Mouse (Mus musculus) gonadal fat pad, adult 2 months (tissue): ENCODE results near the gene Acin1. TPM values are rescaled to one million over a fixed set of nuclear protein-coding genes. Genes with fewer than 3 reads are reported as not detected.
"Not testable (repeated sequence)": the region's sequence is repeated elsewhere in the genome, so short reads cannot be mapped to it uniquely, and the experiment has no call there.

Source experiments
- DNase-seq: peaks from one replicate; pipeline ENCODE4 v3.0.0-alpha.2; 2012; ENCODE audit warnings: low read depth
- polyA plus RNA-seq: library from polyadenylated mRNA; depleted of rRNA; stranded (reverse); fragments of >200 nt; gene quantifications from 2 replicates; pipeline ENCODE4 v1.2.3, GENCODE M21; 2012

Acin1 gene
- polyA plus RNA-seq, 1 experiment, result 94.9 TPM

DNA sequence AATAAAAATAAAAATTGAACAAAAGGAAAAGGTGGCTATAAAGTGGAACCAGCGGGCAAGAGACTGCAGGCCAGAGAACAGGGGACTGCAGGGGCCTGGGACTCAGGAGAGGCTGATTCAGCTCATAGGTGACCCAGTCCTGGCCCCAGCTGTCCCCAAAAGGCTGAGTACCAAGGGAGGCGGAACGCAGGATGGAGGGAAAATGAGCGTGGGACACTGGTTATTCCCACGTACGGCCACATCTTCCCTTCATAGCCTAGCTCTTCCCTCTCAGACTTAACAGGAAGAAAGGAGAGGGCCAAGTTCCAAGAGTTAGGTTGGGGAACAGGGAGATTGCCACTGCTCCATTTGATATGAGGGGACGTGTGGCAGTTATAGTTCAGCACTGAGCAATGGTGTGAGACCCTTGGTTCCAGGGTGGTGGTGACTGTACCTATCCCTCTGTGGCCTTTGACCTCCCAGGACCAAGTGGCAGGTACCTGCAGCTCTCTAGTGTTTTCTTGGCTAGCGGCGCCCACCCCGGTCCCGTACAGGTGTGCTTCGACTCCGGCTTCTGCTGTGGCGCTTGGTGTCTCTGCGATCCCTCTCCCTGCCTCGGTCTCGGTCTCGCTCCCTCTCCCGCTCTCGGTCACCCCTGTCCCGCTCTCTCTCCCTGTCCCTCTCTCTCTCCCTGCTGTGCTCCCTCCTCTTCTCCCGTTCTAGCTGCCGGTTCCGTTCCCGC lies 44.3 kb downstream of the Acin1 start:
- no peak for DNase-seq

DNA sequence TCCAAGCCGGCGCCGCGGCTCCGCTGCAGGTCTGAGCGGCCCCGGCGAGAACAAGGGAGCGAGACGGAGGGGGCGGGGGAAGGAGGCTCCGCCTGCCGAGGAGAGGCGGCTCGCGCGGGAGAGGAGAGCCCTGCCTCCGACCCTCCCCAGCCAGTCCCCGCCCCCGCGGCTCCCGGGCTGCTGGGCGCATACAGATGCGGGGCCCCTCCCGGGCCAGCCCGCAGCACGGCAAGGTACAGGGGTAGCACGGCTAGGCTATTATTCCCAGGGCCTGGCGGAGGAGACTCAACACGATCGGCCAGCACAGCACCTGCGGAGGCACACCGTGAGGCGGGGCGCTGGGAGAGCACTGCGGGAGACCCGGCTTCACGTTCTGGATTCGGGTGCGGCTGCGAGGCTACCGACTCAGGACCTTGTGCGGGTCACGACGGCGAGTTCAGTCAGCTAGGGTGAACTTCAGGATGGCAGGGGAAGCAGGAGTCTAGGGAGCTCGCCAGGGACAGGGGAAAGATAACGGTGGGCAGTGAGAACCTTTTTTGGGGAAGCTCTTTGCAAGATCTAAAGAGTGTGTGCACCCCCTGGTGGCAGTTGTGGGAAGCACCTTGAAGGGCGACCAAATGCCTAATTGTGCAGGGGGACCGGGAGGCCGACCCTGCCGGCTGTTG lies 45.3 kb downstream of the Acin1 start, which contains the start of gene Cdh24:
Cdh24 (minus strand) TSS at position 60 of the 665 bp plus-strand sequence.
- DNase-seq, result no peak

DNA sequence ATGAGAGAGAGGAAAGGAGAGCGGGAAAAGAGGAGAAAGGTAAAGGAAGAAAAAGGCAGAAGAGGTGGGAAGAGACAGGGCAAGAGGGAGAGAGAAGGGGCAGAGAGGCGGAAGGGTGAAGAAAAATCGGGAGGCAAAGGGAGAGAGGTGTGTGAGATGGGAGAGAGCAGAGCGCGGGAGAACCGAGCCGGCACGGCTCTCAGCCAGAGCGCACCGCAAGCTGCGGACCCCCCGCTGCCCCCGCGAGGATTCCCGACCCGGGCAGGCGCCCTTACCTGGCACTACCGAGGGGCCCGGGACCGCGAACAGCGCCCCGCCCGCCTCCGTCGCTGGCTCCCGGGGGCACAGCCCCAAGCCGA lies 45.8 kb downstream of the Acin1 start, which contains the start of gene Gm17606:
Gm17606 (plus strand) TSS at position 7 of the 359 bp plus-strand sequence.
- no peak for DNase-seq

DNA sequence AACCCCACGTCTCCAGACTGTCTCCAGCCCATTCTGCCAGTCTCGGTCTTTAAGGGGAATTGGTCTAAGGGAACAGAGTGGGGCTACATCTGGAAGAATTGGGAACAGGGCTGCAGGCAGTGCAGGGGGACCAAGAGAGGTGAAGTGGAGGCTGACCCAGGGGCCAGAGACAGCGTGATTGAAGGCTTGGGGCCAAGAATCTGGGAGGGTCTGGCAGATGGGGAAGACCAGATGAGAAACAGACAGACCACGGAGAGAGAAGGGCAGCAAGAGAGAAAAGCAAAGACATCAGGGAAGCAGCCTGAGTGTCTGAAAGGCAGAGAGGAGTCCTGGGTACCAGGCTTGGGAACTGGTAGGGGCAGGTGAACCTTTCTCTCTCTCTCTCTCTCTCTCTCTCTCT lies 46.6 kb downstream of the Acin1 start:
- no peak for DNase-seq

DNA sequence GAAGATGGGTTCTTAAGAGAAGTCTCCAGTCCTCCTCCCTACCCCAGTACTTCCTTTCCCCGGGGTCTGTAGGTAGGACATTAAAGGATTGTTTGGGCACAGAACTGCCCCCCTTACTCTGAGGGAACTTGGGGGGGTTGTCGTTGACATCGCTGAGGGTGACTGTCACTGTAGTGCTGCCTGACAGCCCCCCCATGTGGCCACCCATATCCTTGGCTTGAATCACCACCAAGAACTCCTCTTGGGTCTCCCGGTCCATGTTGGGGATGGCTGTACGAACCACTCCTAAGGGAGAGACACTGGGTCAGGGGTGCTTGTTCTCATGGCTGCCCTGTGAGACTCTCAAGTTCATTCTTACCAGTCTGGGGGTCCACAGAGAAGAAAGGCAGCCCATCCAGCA lies 48.5 kb downstream of the Acin1 start:
- DNase-seq, result no peak

DNA sequence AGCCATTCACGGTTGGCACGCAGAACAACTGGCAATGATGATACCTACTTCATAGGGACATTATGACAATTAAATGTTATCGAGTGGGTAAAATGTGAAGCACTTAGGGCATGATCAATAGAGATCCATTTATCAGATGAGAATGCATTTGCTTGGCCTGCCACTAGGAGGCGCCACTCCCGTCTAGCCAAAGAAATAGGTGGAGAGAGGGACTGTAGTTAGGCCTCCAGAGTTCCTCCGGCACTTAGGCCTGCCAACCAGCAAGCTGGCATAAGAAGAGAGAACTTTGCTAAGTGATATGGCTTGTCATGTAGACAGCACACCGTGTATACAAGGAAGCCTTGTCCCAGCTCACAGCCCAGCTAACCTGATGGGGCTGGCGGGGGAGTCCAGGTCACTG lies 49.8 kb downstream of the Acin1 start:
- DNase-seq, result no peak

DNA sequence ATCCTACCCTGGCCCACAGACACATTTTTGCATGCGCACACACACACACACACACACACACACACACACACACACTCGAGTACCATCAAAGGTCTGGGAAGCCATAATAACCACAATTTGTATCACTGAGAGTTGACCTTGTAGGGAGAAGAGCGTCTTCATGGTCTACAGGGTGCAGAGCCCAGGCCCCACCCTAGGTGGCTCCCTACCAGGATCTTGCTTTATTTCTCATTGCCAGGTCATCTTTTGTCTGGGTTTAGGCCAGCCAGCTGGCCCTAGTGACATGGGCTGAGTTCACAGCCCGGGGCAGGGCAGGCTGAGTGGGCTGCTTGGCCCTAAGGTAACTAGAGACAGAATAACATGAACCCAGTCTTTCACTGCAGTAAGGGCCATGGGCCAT lies 52.5 kb downstream of the Acin1 start:
- no peak for DNase-seq

DNA sequence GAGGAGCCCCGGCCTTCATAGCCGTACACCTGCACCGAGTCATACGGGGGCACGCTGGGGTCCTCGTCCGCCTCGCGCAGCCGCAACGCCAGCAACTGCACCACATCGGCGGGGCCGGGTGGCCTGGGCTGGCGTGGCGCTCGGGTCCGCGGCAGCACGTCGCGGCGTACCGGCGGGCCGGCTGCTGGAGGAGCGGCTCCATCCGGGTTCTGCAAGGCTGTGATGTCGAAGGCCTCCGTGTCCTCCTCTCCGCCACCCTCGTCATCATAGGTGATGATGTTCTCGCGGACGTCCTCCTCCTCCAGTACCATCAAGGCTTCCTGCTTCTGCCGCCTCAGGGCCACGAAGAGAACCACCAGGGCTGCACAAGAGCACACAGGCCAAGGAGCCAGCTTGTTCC lies 54.5 kb downstream of the Acin1 start:
- no peak for DNase-seq

DNA sequence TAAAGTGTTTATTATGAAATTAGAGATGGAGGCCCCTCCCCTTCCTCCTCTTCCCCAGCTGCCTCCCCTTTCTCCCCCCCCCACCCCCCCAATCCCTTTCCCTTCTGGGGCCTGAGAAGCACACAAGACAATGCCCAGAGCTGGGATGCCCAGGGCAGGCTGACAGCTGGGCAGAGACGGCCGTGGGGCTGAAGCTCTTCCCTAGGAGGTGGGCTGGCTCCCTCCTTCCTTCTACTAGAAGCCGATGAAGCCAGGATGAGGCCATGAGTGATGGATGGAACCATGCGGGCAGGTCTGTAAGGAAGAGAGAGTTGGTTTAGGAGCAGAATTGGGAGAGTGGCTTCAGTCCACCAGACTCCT lies 55.5 kb downstream of the Acin1 start:
- DNase-seq, result no peak

DNA sequence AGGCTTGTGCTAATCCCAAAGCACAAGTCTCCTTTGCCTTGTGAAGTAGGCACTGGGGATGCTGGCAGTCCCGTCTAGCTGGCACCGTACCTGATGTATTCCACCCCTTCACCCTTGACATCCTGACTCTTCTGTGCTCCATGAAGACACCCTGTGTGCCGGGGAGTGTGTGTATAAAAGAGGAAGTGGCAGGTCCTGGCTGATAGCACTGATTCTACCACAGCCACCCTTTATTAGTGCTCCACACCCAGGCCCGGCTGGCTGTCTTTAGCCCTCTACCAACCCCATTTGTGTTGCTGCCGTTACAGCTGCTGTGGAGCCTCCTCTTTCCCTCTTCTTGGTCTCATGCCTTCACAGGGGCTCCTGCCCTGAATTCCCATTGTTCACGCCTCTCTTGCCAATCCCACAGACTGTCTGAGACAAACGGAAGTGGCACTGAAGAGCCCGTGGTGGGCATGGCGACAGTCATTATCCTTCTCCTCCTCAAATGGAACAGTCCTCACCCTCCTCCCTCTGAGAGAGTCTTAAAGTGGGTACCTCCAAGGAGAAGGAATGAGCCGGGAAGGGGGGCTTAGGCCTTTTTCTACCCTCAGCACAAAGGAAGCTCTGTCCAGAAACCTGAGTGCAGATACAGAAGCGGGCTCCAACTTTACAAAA lies 56.0 kb downstream of the Acin1 start:
- DNase-seq, result no peak

DNA sequence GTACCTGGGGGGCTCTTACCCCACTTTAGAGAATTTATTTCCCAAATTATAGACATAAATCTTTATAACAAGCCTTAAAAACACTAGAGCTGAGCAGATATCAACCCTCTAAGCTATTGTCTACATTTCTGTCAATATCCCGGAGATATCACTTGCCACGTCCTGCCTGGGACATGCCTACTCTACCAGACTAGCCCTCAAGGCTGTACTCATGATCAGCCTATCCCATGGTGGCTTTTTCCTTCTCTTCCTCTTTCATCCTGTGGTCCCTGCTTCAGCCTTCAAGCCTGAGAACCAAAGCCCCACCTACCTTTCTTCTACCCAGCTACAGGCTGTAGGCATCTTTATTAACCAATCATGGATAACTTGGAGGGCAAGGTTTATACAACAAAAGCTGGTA lies 56.9 kb downstream of the Acin1 start:
- no peak for DNase-seq

DNA sequence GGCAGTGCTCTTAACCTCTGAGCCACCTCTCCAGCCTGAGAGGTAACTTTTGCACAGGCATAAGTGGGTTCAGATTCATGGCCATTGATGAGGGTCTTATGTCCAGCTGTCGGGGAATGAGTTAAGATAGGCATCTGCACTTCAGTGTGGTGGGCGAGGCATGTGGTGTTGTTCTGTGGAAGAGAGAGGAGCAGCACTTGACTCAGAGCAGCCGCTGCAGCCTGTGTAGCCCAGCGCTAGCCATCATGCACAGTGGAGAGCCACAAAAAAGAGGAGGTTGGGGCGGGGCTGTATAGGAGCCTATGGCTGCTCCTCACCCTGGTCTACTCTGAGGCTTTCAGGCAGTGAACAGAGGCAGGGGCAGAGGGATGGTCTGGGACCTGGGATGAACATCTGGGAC lies 58.6 kb downstream of the Acin1 start:
- DNase-seq, result no peak

DNA sequence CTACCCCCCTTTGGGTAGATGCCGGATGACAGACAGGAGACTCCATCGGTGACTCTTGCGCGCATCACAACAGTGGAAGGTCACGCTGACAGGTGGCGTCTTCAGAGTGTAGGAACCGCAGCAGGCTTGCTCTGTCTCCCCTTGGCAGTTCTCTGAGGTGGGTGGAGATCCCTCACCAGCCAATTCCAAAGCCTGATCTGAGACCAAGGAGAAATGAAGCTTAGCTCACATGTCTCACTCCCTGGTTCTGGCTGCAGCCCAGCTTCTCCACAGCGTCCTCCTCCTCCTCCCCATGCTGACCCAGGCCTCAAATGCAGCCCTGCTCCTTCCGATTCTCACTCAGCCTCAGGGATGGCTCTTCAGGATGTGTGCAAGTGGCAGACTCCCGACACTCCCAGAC lies 61.8 kb downstream of the Acin1 start:
- DNase-seq, result no peak

DNA sequence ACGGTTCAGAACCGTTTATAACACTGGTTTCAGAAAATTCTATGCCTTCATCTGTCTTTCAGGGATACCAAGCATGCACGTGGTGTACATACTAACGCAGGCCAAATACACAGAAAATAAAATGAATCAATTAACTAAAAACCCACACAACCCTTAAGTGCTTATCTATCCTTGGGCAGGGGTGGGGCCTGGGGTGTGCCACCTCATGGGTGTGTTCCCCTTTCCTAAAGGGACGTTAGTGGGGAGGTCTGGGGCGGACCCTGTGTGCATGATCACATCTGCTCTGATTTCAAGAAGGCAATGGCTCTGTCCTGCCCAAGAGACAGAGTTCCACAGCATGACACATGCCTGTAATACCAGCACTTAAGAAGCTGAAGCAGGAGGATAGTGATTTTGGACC lies 63.4 kb downstream of the Acin1 start:
- DNase-seq, result no peak

DNA sequence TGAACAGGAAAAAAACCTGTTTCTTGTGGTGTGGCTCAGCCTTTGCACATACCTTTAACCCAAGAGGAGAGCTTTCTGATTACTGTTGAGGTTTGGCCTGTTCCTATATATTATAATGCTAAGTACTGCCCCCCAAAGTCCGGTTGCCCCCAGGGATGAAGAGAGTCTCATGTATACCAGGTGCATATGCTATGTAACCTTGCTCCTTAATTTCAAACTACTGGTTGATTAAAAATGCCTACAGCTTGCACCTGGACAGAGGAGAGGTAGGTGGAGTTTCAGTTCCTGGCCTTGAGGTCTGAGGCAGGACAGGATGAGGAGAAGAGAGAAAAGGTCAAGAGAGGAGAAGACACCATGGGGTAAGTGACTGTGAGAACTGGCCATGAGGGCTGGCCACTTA lies 65.6 kb downstream of the Acin1 start, which contains the start of gene Psmb11:
Psmb11 (plus strand) TSS at position 301 of the 400 bp plus-strand sequence.
- no peak for DNase-seq

DNA sequence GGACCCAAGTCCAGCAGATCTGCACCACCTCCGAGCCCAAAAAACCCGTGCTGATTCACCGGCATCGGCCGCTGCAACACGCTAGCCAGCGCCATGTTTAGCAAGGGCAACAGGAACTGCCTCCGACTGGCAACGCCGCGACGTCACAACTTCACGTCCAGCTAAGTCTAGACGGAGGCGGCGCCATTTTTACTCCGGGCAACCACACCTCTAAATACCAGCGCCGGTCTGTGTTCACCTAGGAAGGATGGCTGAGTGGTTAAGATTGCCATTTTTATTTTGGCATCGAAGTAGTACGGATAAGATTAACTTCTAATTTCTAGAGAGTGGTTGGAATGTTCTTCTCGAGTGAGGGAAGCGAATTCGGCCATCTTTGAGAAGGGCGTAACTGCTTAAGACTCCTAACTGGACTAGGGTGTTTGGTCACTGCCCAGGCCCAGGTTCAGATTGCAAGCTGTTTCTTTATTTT lies 68.8 kb downstream of the Acin1 start, which contains the start of gene Psmb5:
Psmb5 (minus strand) TSS at position 126 of the 469 bp plus-strand sequence.
- DNase-seq, result peak; percentile 51

DNA sequence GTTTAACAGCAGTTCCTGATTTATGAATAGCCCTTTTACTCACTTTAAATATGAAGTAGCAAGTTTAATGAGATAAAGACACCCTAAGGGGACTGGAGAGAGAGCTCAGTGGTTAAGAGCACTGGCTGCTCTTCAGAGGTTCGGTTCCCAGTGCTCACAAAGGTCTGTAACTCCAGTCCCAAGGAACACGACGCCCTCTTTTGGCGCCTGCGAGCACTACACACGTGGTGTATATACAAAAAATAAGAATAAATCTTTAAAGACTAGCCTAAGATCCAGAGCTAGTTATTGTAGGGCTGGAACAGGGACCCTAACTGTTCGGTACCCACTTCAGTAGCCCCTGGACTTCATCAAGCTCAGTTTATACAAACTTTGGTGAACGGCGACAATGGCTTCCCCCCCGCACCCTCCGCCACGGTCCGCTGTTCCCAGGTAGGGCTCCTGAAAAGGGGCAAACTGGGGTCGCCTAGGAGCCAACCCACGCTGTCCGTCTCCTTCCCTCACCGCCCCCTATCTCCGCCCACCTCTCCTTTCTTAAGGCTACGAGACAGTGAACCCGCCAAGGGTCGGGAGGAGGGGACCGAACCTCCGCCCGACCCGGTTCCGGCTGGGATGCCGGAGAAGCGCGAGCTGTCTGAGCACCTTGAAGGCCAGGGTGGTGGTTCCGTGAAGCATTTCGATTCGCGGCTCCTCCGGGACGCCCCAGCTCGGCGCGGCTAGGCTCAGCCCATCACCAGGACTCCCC lies 69.4 kb downstream of the Acin1 start:
- no peak for DNase-seq

DNA sequence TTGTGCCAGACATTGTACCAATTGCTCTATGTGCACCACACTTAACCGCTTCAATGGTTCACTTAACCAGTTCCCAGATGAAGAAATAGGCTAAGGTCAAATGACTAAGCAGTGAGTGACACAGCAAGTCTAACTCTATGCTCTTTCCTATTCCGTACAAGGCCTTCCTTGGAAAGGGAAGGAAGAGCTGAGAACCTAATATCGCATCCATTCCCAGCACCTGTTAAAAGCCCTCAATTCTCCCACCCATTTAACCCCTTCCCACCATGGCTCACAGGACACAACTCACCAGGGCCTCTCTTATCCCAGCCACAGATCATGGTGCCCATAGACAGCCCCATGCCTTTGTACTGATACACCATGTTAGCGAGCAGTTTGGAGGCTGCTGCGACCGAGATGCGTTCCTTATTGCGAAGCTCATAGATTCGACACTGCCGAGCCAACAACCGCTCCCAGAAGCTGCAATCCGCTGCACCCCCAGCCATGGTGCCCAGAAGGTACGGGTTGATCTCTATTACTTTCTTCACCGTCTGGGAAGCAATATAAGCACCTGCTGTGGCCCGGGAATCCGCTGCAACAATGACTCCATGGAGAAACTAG lies 70.4 kb downstream of the Acin1 start:
- DNase-seq, result peak; percentile 34

DNA sequence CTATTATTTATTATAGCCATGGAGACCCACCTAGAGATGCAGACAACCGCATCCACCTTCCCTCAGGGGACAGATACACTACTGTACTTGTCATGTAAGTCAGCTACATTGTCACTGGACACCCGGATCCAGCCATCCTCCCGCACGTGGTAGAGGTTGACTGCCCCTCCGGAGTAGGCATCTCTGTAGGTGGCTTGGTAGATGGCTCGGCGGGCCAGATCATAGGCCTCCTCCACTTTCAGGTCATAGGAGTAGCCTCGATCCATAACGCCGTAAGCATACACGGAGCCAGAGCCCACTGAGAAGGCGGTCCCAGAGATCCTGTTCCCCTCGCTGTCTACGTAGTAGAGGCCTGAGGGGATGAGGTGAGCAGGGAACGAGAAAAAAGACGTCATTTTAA lies 72.6 kb downstream of the Acin1 start:
- not testable (repeated sequence) for DNase-seq

DNA sequence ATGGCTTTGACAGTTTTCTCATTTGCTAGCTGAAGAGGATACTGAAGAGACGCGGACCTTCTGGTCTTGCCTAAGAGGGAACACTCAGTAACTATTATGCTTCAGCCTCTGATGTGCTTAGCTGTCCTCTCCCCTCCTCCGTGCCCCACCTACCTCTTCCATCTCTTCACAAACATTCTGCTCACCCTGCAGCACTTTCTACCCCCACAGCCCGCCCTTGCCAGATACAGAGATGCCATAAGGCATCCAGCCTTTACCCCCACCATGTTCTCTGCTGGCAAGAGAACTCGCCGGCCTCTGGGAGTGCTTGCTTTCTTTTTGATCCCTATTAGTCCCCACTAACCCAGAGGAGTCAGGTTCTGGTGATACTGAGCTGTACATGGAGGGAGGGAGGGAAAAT lies 76.1 kb downstream of the Acin1 start:
- no peak for DNase-seq

DNA sequence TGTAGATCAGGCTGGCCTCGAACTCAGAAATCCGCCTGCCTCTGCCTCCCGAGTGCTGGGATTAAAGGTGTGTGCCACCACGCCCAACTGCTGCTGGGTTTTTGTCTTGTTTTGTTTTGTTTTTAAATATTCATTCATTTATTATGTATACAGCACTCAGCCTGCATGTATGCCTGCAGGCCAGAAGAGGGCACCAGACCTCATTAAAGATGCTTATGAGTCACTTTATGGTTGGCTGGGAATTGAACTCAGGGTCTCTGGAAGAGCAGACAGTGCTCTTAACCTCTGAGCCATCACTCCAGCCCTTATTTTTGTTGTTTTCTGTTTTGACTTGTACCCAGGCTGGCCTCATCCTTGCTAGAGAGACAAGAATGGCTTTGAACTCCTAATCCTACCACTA lies 76.8 kb downstream of the Acin1 start:
- DNase-seq, result no peak

DNA sequence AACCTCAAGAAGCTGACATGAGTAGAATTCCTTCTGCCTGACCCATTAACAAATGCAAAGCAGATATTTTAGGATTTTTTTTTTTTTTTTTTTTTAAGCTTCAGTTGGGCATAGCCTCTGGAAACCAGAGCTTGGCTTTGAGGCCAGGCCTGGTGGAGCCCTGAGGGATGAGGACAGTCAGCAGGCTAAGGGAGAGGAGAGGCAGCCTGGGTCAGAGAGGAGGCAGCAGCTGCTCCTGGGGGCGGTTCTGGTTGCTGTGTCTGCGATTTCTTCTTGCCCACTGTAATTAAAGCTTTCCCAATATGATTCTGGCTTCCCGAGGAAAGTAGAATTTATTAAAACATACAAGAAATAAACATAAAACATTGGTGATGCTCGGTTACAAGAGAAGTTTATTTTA lies 77.5 kb downstream of the Acin1 start:
- no peak for DNase-seq
